Mouse (Mus musculus): ENCODE measurements at regions not wholly inside any gene's neighbourhood (a gene's known extent, or its start where the extent isn't known, plus 50 kb on each side); places are given as distances from the start of the nearest gene placed in this dataset.

- in situ Hi-C loops (cut with MboI; ENCODE audit: low sequenced_read_pairs), result no loop called here
Observed at GRCm38 (mm10) chr1:168918331-168919076, 486.4 kb upstream of the Pbx1 start.

- in situ Hi-C loops (cut with MboI; ENCODE audit: low sequenced_read_pairs), result no loop called here
Observed at GRCm38 (mm10) chr1:168908684-168909175, 476.7 kb upstream of the Pbx1 start.

- in situ Hi-C loops (cut with MboI; ENCODE audit: low sequenced_read_pairs), result no loop called here
Observed at GRCm38 (mm10) chr1:168908192-168908591, 476.1 kb upstream of the Pbx1 start.

GRCm38 (mm10) chr1:168898483-168898882 lies 466.4 kb upstream of the Pbx1 start:
- in situ Hi-C loops (cut with MboI; ENCODE audit: low sequenced_read_pairs), result no loop called here

GRCm38 (mm10) chr1:168861577-168861976 lies 429.5 kb upstream of the Pbx1 start:
- in situ Hi-C loops (cut with MboI; ENCODE audit: low sequenced_read_pairs), result no loop called here

- in situ Hi-C loops (cut with MboI; ENCODE audit: low sequenced_read_pairs), result no loop called here
Observed at GRCm38 (mm10) chr1:168823184-168823583, 391.1 kb upstream of the Pbx1 start.

GRCm38 (mm10) chr1:168818381-168818780 lies 386.3 kb upstream of the Pbx1 start:
- in situ Hi-C loops (cut with MboI; ENCODE audit: low sequenced_read_pairs), result no loop called here

GRCm38 (mm10) chr1:168807084-168807483 lies 375.0 kb upstream of the Pbx1 start:
- in situ Hi-C loops (cut with MboI; ENCODE audit: low sequenced_read_pairs), result no loop called here

- in situ Hi-C loops (cut with MboI; ENCODE audit: low sequenced_read_pairs), result no loop called here
Observed at GRCm38 (mm10) chr1:168805442-168805841, 373.4 kb upstream of the Pbx1 start.

GRCm38 (mm10) chr1:168801046-168801445 lies 369.0 kb upstream of the Pbx1 start:
- in situ Hi-C loops (cut with MboI; ENCODE audit: low sequenced_read_pairs), result no loop called here

- in situ Hi-C loops (cut with MboI; ENCODE audit: low sequenced_read_pairs), result no loop called here
Observed at GRCm38 (mm10) chr1:168786731-168787130, 354.7 kb upstream of the Pbx1 start.

- in situ Hi-C loops (cut with MboI; ENCODE audit: low sequenced_read_pairs), result no loop called here
Observed at GRCm38 (mm10) chr1:168783851-168784250, 351.8 kb upstream of the Pbx1 start.

GRCm38 (mm10) chr1:168764368-168764895 lies 332.4 kb upstream of the Pbx1 start:
- in situ Hi-C loops (cut with MboI; ENCODE audit: low sequenced_read_pairs), result no loop called here

- in situ Hi-C loops (cut with MboI; ENCODE audit: low sequenced_read_pairs), result no loop called here
Observed at GRCm38 (mm10) chr1:168761095-168761494, 329.0 kb upstream of the Pbx1 start.

GRCm38 (mm10) chr1:168760239-168760638 lies 328.2 kb upstream of the Pbx1 start:
- in situ Hi-C loops (cut with MboI; ENCODE audit: low sequenced_read_pairs), result no loop called here

- in situ Hi-C loops (cut with MboI; ENCODE audit: low sequenced_read_pairs), result no loop called here
Observed at GRCm38 (mm10) chr1:168758835-168759234, 326.8 kb upstream of the Pbx1 start.

- in situ Hi-C loops (cut with MboI; ENCODE audit: low sequenced_read_pairs), result no loop called here
Observed at GRCm38 (mm10) chr1:168754196-168754595, 322.1 kb upstream of the Pbx1 start.

GRCm38 (mm10) chr1:168743435-168743834 lies 311.4 kb upstream of the Pbx1 start:
- in situ Hi-C loops (cut with MboI; ENCODE audit: low sequenced_read_pairs), result no loop called here

GRCm38 (mm10) chr1:168738005-168738404 lies 305.9 kb upstream of the Pbx1 start:
- in situ Hi-C loops (cut with MboI; ENCODE audit: low sequenced_read_pairs), result no loop called here

- in situ Hi-C loops (cut with MboI; ENCODE audit: low sequenced_read_pairs), result no loop called here
Observed at GRCm38 (mm10) chr1:168737277-168737863, 305.3 kb upstream of the Pbx1 start.

- in situ Hi-C loops (cut with MboI; ENCODE audit: low sequenced_read_pairs), result no loop called here
Observed at GRCm38 (mm10) chr1:168733066-168733465, 301.0 kb upstream of the Pbx1 start.

GRCm38 (mm10) chr1:168709836-168710235 lies 277.8 kb upstream of the Pbx1 start:
- in situ Hi-C loops (cut with MboI; ENCODE audit: low sequenced_read_pairs), result no loop called here
